Mouse (Mus musculus) bone marrow, adult 2 months (tissue): ENCODE measurements at regions not wholly inside any gene's neighbourhood (a gene's known extent, or its start where the extent isn't known, plus 50 kb on each side); places are given as distances from the start of the nearest gene placed in this dataset.

Source experiments
- H3K27ac ChIP-seq: fragments of 200-500 bp; 2 replicates; pipeline ENCODE4 v1.5.1; 2012; ENCODE audit warnings: low read depth, mild to moderate bottlenecking, control low read depth, inconsistent platforms, low read length; ENCODE audit not compliant: control insufficient read depth, poor library complexity, insufficient read depth
- H3K4me1 ChIP-seq: fragments of 200-500 bp; 2 replicates; pipeline ENCODE4 v1.6.1; 2011; ENCODE audit warnings: low read length; ENCODE audit not compliant: control insufficient read depth, insufficient read depth
- H3K4me3 ChIP-seq: fragments of 200-500 bp; replicated peaks from 2 replicates; pipeline ENCODE3; 2011; ENCODE audit warnings: mild to moderate bottlenecking, low read depth, low read length, control low read depth; ENCODE audit not compliant: control insufficient read depth
- CTCF ChIP-seq: fragments of 200-500 bp; IDR thresholded peaks from 2 replicates; pipeline ENCODE4 v1.5.1; 2011; ENCODE audit warnings: low read length, control low read depth; ENCODE audit not compliant: control insufficient read depth, insufficient read depth
- POLR2A ChIP-seq: fragments of 200-500 bp; IDR thresholded peaks from 2 replicates; pipeline ENCODE4 v1.6.1; 2011; ENCODE audit warnings: low read depth, mild to moderate bottlenecking, control low read depth, low read length, borderline replicate concordance; ENCODE audit not compliant: control insufficient read depth
- WGBS: fragments of 180-500 bp; shearing (Covaris S2); methylation state at CpG from one replicate; pipeline ENCODE4 v1.1.7; 2018; 5-methylcytosine and 5-hydroxymethylcytosine counted together

DNA sequence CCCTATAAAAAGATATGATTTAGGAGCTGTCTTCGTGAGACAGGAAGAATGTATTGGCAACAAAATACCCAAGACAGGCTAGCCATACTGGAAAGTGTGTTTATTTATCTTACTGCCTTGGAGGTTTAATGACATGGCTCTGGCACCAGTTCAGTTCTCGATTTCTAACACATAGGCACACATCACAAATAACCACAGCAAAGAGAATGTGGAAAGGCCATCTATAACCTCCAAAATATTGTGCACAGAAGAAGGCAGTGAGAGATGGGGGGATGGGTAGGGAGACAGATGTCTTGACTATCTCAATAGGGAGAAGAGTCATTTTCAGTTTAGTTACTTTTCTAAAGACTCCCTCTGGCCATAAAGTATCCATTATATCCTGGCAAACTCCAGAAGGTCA, 90.5 kb downstream of the Minar1 start:
- 49% methylated on average over 2 of the region's 2 CpGs for WGBS
- no peak for TF ChIP-seq CTCF
- TF ChIP-seq POLR2A = no peak
- Histone ChIP-seq H3K4me3 (no peak overlapping the region), H3K27ac (no peak overlapping the region), H3K4me1 (no peaks in the 10 kb centered on the region)

DNA sequence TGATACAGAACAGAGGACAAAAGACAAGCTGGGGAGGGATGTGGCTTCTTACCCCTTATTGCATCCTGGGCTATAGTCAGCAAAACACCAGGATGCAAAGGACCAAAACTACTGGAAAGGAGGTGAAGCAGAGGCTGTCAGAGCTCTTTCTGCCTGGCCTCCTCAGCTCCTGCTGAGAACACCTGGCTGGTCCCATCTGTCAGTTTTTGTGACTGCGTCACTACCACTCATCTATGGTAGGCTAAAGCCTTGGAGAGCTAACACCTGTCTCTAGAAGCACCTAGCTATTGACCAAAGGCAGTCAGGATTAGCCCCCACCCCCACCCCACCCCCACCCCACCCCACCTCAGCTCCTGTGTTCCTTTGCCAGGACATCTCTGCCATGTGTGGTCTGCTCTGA, 98.8 kb downstream of the Minar1 start:
- Histone ChIP-seq H3K4me3 (no peak overlapping the region), H3K27ac (no peak overlapping the region), H3K4me1 (no peaks in the 10 kb centered on the region)
- TF ChIP-seq CTCF = no peak
- TF ChIP-seq POLR2A = no peak
- 50% methylated on average over 1 of the region's 1 CpGs for WGBS

DNA sequence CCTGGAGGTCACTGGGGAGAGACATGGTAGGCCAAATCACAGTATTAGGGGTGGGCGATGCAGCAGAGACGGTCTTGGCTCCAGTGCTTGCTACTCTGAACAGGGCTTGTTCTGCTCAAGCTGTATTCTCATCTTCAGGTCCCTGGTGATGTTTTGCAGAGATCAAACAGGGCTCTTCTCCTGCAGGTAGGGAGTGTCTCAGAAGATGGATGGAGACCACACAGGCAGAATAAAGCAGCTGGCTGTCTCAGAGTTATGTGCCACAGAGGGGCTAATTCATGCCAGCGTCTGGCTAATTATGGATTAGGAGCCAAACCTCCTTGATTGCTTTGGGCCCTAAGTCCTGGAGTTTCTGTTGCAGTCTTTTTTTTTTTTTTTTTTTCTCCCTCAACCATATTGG, 99.2 kb downstream of the Minar1 start:
- WGBS = 55% methylated on average over 3 of the region's 3 CpGs
- Histone ChIP-seq H3K27ac (no peak overlapping the region), H3K4me3 (no peak overlapping the region), H3K4me1 (no peaks in the 10 kb centered on the region)
- TF ChIP-seq CTCF (no peak), POLR2A (no peak)

DNA sequence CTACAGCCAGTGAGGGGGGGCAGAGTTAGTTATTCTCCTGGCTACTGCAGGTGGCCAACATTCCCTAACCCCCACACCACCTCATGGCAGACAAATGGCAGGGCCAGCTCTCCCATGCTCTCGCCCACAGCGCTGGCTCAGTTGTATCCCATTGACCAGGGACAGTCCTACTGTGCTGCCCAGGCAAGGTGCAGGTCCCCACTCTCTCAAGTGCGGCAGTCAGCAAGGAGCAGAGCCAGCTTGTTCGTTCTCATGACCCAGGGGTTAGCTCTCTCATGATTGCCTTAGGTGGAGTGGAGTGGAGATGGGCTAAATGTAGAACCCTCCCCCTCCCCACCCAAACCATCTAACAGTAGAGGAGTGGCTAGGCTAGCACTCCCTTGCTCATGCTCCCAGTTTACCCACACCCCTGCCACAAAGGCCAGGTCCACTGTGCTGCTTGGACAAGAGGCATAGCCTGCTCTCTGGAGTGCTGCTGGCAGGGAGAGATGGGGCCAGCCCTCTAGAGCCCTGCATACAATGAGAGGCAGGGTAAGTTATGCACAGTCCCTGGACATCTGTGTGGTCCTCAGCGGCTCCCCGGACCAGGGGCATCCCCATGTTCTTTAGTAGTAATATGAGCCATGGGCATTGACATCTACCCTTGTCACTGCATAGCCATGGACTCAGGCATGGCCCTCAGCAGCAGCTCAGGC, 114.4 kb downstream of the Minar1 start:
- WGBS = 77% methylated on average over 6 of the region's 6 CpGs
- no peaks in the 10 kb centered on the region for H3K4me1 ChIP-seq
- H3K27ac ChIP-seq = no peak overlapping the region
- no peak for TF ChIP-seq POLR2A
- TF ChIP-seq CTCF = no peak
- H3K4me3 ChIP-seq = no peak overlapping the region

DNA sequence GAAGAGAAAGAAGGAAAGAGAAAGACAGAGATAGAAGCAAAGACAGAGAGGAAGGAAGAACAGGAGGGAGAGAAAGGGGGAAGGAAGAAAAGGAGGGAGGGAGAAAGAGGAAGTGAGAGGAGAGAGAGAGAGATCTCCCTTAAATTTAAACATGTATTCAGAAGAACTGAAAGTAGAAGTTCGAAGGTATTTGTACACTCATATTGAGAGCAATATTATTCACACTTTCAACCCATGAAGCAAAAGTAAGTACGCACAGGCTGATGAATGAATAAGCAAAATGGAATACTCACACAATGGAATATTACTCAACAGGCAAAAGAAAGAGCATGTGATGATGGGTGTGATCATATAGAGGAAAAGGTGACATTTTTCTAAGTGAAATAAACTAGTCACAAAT, 120.8 kb downstream of the Minar1 start:
- H3K27ac ChIP-seq = no peak overlapping the region
- no peak for TF ChIP-seq CTCF
- no peak for TF ChIP-seq POLR2A
- no peak overlapping the region for H3K4me3 ChIP-seq
- WGBS = 67% methylated on average over 2 of the region's 2 CpGs
- H3K4me1 ChIP-seq = no peaks in the 10 kb centered on the region

DNA sequence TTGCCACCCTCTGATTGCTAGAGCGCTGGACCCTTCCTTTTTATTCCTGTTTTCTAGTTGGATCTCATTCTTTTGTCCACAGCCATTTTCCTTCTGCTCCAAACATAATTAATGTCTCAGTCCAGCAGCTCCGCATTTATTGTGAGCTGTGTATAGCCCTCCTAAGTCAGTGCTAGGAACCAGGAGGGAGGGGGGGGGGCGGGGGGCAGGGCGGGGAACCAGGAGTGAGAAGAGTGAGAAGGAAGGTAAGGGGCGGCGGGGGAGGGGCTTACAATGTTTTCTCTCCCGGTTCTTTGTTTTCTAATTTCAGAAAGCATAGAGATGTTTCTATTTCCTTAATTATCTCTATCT, 125.6 kb downstream of the Minar1 start:
- no peaks in the 10 kb centered on the region for H3K4me1 ChIP-seq
- no peak overlapping the region for H3K4me3 ChIP-seq
- TF ChIP-seq CTCF (no peak), POLR2A (no peak)
- 32% methylated on average over 7 of the region's 7 CpGs for WGBS
- no peak overlapping the region for H3K27ac ChIP-seq

DNA sequence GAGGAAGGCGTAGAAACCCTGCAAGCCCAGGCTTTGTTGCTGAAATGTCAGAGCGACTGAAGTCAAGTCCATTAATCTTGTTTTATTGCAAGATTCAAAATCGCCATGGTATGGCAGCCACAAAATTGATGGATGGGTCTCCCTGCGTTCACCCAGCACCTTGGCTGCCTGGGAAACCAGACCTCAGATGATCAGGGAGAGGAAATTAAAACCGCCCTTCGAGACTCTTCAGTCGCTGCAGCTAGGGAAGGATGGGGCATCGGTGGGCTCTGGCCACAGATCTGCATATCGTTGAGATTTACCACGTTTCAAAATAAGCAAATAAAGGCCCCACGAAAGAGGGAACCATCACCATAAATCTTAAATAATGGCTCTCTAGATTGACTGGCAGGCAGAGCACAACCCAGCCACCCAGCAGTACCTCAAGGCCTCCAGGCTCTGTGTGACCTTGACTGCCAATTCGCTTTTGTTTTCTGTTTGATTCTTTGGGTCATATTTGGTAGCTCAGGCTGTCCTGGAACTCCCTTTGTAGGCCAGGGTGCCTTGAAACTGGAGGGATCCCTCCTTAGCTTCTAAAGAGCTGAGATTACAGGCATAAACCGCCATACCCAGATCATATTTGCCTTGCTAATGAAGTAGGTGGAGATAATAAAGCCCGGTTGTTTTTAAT, 126.1 kb downstream of the Minar1 start:
- Histone ChIP-seq H3K4me1 (no peaks in the 10 kb centered on the region), H3K27ac (no peak overlapping the region), H3K4me3 (no peak overlapping the region)
- TF ChIP-seq CTCF (no peak), POLR2A (no peak)
- WGBS = 49% methylated on average over 14 of the region's 14 CpGs

DNA sequence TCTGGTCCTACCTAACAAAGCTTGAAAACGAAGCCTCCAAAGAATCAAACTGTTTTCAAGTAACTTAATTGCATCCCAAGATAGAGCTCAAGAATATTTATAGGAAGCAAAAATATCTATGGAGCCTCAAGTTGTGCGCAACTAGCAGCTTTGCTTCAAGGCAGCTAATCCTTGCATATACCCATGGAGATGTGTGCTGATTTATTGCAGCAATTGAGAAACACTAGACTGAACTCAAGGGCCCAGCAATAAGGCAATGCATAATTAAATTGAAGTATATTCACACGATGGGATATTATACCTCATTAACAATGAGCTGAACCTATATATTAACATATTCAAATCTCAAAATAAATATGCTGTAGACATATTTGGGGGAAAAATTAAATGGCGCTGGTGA, 135.3 kb downstream of the Minar1 start:
- 74% methylated on average over 4 of the region's 4 CpGs for WGBS
- TF ChIP-seq POLR2A = no peak
- no peak for TF ChIP-seq CTCF
- Histone ChIP-seq H3K27ac (no peak overlapping the region), H3K4me1 (no peaks in the 10 kb centered on the region), H3K4me3 (no peak overlapping the region)

DNA sequence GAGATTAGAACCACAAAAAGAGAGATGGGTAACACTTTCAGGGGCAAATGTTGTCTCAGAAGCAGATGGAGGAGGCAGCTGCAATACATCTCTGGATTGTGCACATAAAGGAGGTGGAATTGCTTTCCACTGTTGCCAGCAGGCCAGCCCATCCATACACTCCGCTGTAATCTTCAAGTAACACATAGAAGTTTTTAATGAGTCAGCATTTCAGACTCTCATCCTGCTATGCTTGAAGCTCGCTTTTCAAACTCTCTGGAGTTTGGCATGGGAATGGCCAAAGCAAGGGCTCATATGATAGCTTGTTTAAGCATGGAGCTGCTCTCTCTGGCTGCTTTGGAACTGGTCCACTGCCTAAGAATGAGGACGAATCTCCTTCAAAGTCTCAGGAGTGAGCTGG, 143.5 kb downstream of the Minar1 start:
- no peak overlapping the region for H3K27ac ChIP-seq
- 73% methylated on average over 3 of the region's 3 CpGs for WGBS
- H3K4me3 ChIP-seq = no peak overlapping the region
- TF ChIP-seq POLR2A (no peak), CTCF (no peak)
- no peaks in the 10 kb centered on the region for H3K4me1 ChIP-seq
